ENCODE assay signal across 22 mouse cellular contexts in genomic region chr6:56260118-56260517, GRCm38 (mm10).
DNase-seq lines count a peak whose midpoint lies in the region; ATAC-seq and TF ChIP-seq lines count a peak whose summit lies in the region.
"Had no signal": no experiment of that assay in that cellular context is flagged by ENCODE, and none has a peak within 500 bp of the region (broad histone marks: within the 10 kb centered on the region; RNA-seq: fewer than 3 reads in every experiment).

No protein-coding gene starts in this region.

- no peak for TF ChIP-seq CTCF in liver, embryonic 14.5 days (IDR thresholded peaks at IDR 0.05; ENCODE audit: low read depth)
- no peak for TF ChIP-seq CTCF in heart, adult 2 months (IDR thresholded peaks at IDR 0.05)

- DNase-seq in liver, embryonic 11.5 days (ENCODE audit: low spot score) = no peak
- no peak for DNase-seq in liver
- peak in 2 of 3 experiments; percentile 7 to 33 for DNase-seq in liver, embryonic 14.5 days (ENCODE audit: low read depth in 3 of 3, low spot score in 3 of 3)
- no peak for DNase-seq in layer of hippocampus, adult 9-11 months
- no peak for DNase-seq in gastrocnemius, postnatal 25 days
- DNase-seq in heart, adult 2 months = no peak
- DNase-seq: adrenal gland, postnatal 10 days; B cell, adult 2 months; cerebellum, adult 11-12 months; cerebellum, adult 9-11 months; cerebellum, postnatal 36 days; gastrocnemius, postnatal 14 days; heart, postnatal 4 days had no signal

- H3K27ac ChIP-seq in liver, embryonic 11.5 days (ENCODE audit: low read depth, low read length) = no peak overlapping the region
- H3K27ac ChIP-seq in liver, embryonic 14.5 days = peak overlapping the region; percentile 33; the same call in 1 of the 2 replicates
- no peak overlapping the region for H3K27ac ChIP-seq in heart, adult 2 months
- H3K27ac ChIP-seq: embryonic facial prominence, embryonic 10.5 days; forebrain, embryonic 15.5 days; heart, embryonic 13.5 days; hindbrain, embryonic 13.5 days; hindbrain, postnatal 0 days had no signal

- peak overlapping the region; percentile 14; the same call in 1 of the 2 replicates for H3K4me2 ChIP-seq in liver, embryonic 11.5 days
- peak overlapping the region; percentile 31 for H3K4me2 ChIP-seq in liver, embryonic 14.5 days (ENCODE audit: low read depth)
- H3K4me2 ChIP-seq: forebrain, embryonic 15.5 days; heart, embryonic 13.5 days; hindbrain, embryonic 13.5 days had no signal

- TF ChIP-seq EP300 in liver, embryonic 14.5 days (IDR thresholded peaks at IDR 0.05; ENCODE audit: low read depth) = peak; percentile 74
- no peak for TF ChIP-seq EP300 in heart, adult 2 months (IDR thresholded peaks at IDR 0.05; ENCODE audit: insufficient read depth, low read depth, low read length)

- H3K27me3 ChIP-seq in liver, embryonic 11.5 days (replicated peaks; ENCODE audit: control insufficient read depth, insufficient read depth, low read length) = no peaks in the 10 kb centered on the region
- H3K27me3 ChIP-seq in liver, embryonic 14.5 days (ENCODE audit: control insufficient read depth, insufficient read depth, low read length) = no peaks in the 10 kb centered on the region
- H3K27me3 ChIP-seq in heart, adult 2 months (ENCODE audit: control insufficient read depth, insufficient read depth, low read length) = no peaks in the 10 kb centered on the region
- H3K27me3 ChIP-seq: forebrain, embryonic 15.5 days; heart, embryonic 13.5 days; hindbrain, embryonic 13.5 days had no signal

- H3K4me1 ChIP-seq in liver, embryonic 11.5 days (replicated peaks; ENCODE audit: control insufficient read depth, insufficient read depth, low read length) = peaks cover 11% of the 10 kb centered on the region
- H3K4me1 ChIP-seq in liver, embryonic 14.5 days (replicated peaks; ENCODE audit: control insufficient read depth in 2 of 2, insufficient read depth in 2 of 2, low read length in 1 of 2) = peaks cover 14 to 22% of the 10 kb centered on the region in 2 experiments
- H3K4me1 ChIP-seq in heart, adult 2 months (ENCODE audit: control insufficient read depth, insufficient read depth, low read length) = no peaks in the 10 kb centered on the region
- H3K4me1 ChIP-seq: embryonic facial prominence, embryonic 10.5 days; forebrain, embryonic 15.5 days; heart, embryonic 13.5 days; hindbrain, embryonic 13.5 days had no signal

- intact Hi-C loops in heart, adult 2 months (cut with DNase I) = no loop called here

- no peaks in the 10 kb centered on the region for H3K9me3 ChIP-seq in liver, embryonic 11.5 days (ENCODE audit: control insufficient read depth, low read length)
- H3K9me3 ChIP-seq in liver, embryonic 14.5 days (ENCODE audit: control insufficient read depth, low read length) = no peaks in the 10 kb centered on the region
- H3K9me3 ChIP-seq: embryonic facial prominence, embryonic 10.5 days; forebrain, embryonic 15.5 days; G1E; heart, embryonic 13.5 days; hindbrain, embryonic 13.5 days had no signal

- 34% methylated on average over 3 of the region's 3 CpGs for WGBS in liver, embryonic 11.5 days
- WGBS in liver, embryonic 14.5 days (ENCODE audit: insufficient replicate concordance) = 15% methylated on average over 3 of the region's 3 CpGs
- WGBS in heart, adult 2 months = 43% methylated on average over 3 of the region's 3 CpGs

- H3K36me3 ChIP-seq in liver, embryonic 11.5 days (ENCODE audit: control insufficient read depth, insufficient read depth, low read length) = no peaks in the 10 kb centered on the region
- H3K36me3 ChIP-seq in liver, embryonic 14.5 days (replicated peaks; ENCODE audit: control insufficient read depth, insufficient read depth, low read depth) = no peaks in the 10 kb centered on the region
- no peaks in the 10 kb centered on the region for H3K36me3 ChIP-seq in heart, adult 2 months (ENCODE audit: control insufficient read depth, insufficient read depth, low read length)
- H3K36me3 ChIP-seq: embryonic facial prominence, embryonic 10.5 days; forebrain, embryonic 15.5 days; G1E; heart, embryonic 13.5 days; hindbrain, embryonic 13.5 days had no signal

- H3K79me2 ChIP-seq in heart, adult 2 months (replicated peaks; ENCODE audit: control insufficient read depth, insufficient read depth, low read length) = no peaks in the 10 kb centered on the region

- no peak overlapping the region for H3K9ac ChIP-seq in liver, embryonic 11.5 days (ENCODE audit: low read depth, low read length)
- no peak overlapping the region for H3K9ac ChIP-seq in liver, embryonic 14.5 days (replicated peaks)
- H3K9ac ChIP-seq in heart, adult 2 months (ENCODE audit: low read depth, low read length) = no peak overlapping the region
- H3K9ac ChIP-seq: forebrain, embryonic 15.5 days; heart, embryonic 13.5 days; hindbrain, embryonic 13.5 days had no signal

- no peak overlapping the region for H3K4me3 ChIP-seq in liver, embryonic 11.5 days (ENCODE audit: low read depth, low read length)
- no peak overlapping the region for H3K4me3 ChIP-seq in liver, embryonic 14.5 days (ENCODE audit: insufficient read depth in 1 of 2, low read depth in 2 of 2, low read length in 2 of 2)
- no peak overlapping the region for H3K4me3 ChIP-seq in heart, adult 2 months
- H3K4me3 ChIP-seq: embryonic facial prominence, embryonic 10.5 days; erythroblast, embryonic 14.5 days; forebrain, embryonic 15.5 days; heart, embryonic 13.5 days; hindbrain, embryonic 13.5 days had no signal

- peak; percentile 70 for ATAC-seq in liver, embryonic 11.5 days (replicated peaks; ENCODE audit: low FRiP score)
- ATAC-seq in liver, embryonic 14.5 days (ENCODE audit: insufficient read depth) = peak; percentile 67
- ATAC-seq in megakaryocyte progenitor cell, adult 5-6 weeks (replicated peaks; ENCODE audit: poor library complexity) = peak; percentile 76
- ATAC-seq: CD4-positive, CD25-positive, alpha-beta regulatory T cell, adult 4 months; forebrain, embryonic 15.5 days; hindbrain, postnatal 0 days had no signal

- no peak for TF ChIP-seq POLR2A in heart, adult 2 months (IDR thresholded peaks at IDR 0.05; ENCODE audit: insufficient read depth, low read depth, low read length)

Comparison
In these comparisons a context has a peak if more than half of its experiments do, and no peak if none do; other contexts are left out.
1. DNase-seq: peak in liver, embryonic 14.5 days (2 of 3); none in liver, embryonic 11.5 days (single experiment), liver (single experiment), layer of hippocampus, adult 9-11 months (single experiment), gastrocnemius, postnatal 25 days (single experiment) and heart, adult 2 months (0 of 2).
2. Peak in every context shown above with its lines, with median percentiles within 50 percentile points of each other: ATAC-seq.